In the genomic region with DNA sequence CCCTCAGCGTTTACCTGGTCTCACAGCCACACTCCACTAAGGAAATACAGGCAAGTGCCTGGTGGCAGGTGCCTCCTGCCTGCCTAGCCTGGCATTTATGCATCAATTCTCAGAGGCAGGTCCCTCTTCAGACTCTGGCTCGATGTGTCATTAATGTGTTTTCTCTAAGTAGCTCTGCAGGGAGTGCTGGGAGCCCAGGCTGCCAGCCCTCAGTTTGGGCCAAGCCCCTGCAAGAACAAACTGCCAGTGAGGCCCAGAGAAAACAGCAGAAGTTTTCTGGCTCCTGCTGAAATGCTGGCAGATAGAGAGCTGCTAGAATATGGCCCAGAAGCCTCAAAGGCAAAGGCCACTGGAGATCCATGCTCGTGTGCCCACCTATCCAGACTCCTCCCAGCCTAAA, we compare ENCODE assay signal across 27 mouse cellular contexts.
A peak's percentile ranks its signal among the peaks of the same experiment; 100 is the strongest.
DNase-seq lines count a peak whose midpoint lies in the region; ATAC-seq lines count a peak whose summit lies in the region.
"Had no signal": no experiment of that assay in that cellular context is flagged by ENCODE, and none has a peak within 500 bp of the region (broad histone marks: within the 10 kb centered on the region; RNA-seq: fewer than 3 reads in every experiment).

No protein-coding gene starts in this region.

- H3K27ac ChIP-seq in forebrain, embryonic 10.5 days: 0 out of 2 replicates have a peak overlapping the region, but pooled peaks have one; percentile 5
- no peak overlapping the region; the same call in 1 of the 2 replicates for H3K27ac ChIP-seq in forebrain, embryonic 13.5 days
- peak overlapping the region; percentile 67 for H3K27ac ChIP-seq in hindbrain, embryonic 13.5 days
- no peak overlapping the region for H3K27ac ChIP-seq in hindbrain, embryonic 11.5 days (ENCODE audit: low read depth, low read length)
- no peak overlapping the region for H3K27ac ChIP-seq in midbrain, embryonic 11.5 days (ENCODE audit: low read depth, low read length)
- no peak overlapping the region for H3K27ac ChIP-seq in midbrain, embryonic 14.5 days (replicated peaks; ENCODE audit: low read depth, low read length)
- peak overlapping the region; percentile 21; the same call in 1 of the 2 replicates for H3K27ac ChIP-seq in hindbrain, embryonic 16.5 days (ENCODE audit: low read depth, low read length)
- H3K27ac ChIP-seq: embryonic facial prominence, embryonic 12.5 days; forebrain, embryonic 12.5 days; heart, adult 2 months; heart, embryonic 15.5 days; limb, embryonic 10.5 days; liver, embryonic 15.5 days; lung, embryonic 15.5 days; stomach, embryonic 15.5 days had no signal

- H3K36me3 ChIP-seq in forebrain, embryonic 10.5 days (replicated peaks): no peaks in the 10 kb centered on the region
- 0 out of 2 replicates have a peak, but pooled peaks cover 4% of the 10 kb centered on the region for H3K36me3 ChIP-seq in forebrain, embryonic 13.5 days (ENCODE audit: poor library complexity, severe bottlenecking)
- 0 out of 2 replicates have a peak, but pooled peaks cover 3% of the 10 kb centered on the region for H3K36me3 ChIP-seq in hindbrain, embryonic 13.5 days
- H3K36me3 ChIP-seq in hindbrain, embryonic 11.5 days (ENCODE audit: control insufficient read depth, insufficient read depth, low read length): no peaks in the 10 kb centered on the region
- no peaks in the 10 kb centered on the region for H3K36me3 ChIP-seq in midbrain, embryonic 11.5 days (ENCODE audit: control insufficient read depth, insufficient read depth, low read length)
- H3K36me3 ChIP-seq in midbrain, embryonic 14.5 days (ENCODE audit: control insufficient read depth, insufficient read depth, low read length): no peaks in the 10 kb centered on the region
- H3K36me3 ChIP-seq in hindbrain, embryonic 16.5 days (ENCODE audit: control insufficient read depth, insufficient read depth, low read length): no peaks in the 10 kb centered on the region
- H3K36me3 ChIP-seq: embryonic facial prominence, embryonic 12.5 days; forebrain, embryonic 12.5 days; heart, embryonic 15.5 days; limb, embryonic 10.5 days; liver, embryonic 15.5 days; lung, embryonic 15.5 days; stomach, embryonic 15.5 days had no signal

- no peaks in the 10 kb centered on the region for H3K27me3 ChIP-seq in forebrain, embryonic 10.5 days (ENCODE audit: poor library complexity, severe bottlenecking)
- H3K27me3 ChIP-seq in forebrain, embryonic 13.5 days: no peaks in the 10 kb centered on the region
- no peaks in the 10 kb centered on the region for H3K27me3 ChIP-seq in hindbrain, embryonic 13.5 days
- no peaks in the 10 kb centered on the region for H3K27me3 ChIP-seq in hindbrain, embryonic 11.5 days (ENCODE audit: control insufficient read depth, insufficient read depth, low read length)
- no peaks in the 10 kb centered on the region for H3K27me3 ChIP-seq in midbrain, embryonic 11.5 days (ENCODE audit: control insufficient read depth, insufficient read depth, low read length)
- H3K27me3 ChIP-seq in midbrain, embryonic 14.5 days (ENCODE audit: control insufficient read depth, insufficient read depth, low read length): no peaks in the 10 kb centered on the region
- no peaks in the 10 kb centered on the region for H3K27me3 ChIP-seq in hindbrain, embryonic 16.5 days (replicated peaks; ENCODE audit: control insufficient read depth, insufficient read depth, low read length)
- H3K27me3 ChIP-seq: embryonic facial prominence, embryonic 12.5 days; forebrain, embryonic 12.5 days; heart, embryonic 15.5 days; liver, embryonic 15.5 days; lung, embryonic 15.5 days; stomach, embryonic 15.5 days had no signal

- no peak for DNase-seq in forebrain, embryonic 10.5 days (ENCODE audit: extremely low spot score, low spot score)
- no peak for DNase-seq in hindbrain, embryonic 11.5 days (ENCODE audit: low spot score)
- peak; percentile 28 for DNase-seq in midbrain, embryonic 11.5 days (ENCODE audit: low spot score, missing footprints)
- DNase-seq in midbrain, embryonic 14.5 days: no peak
- no peak for DNase-seq in ovary, postnatal 36 days (ENCODE audit: low spot score)
- DNase-seq: adrenal gland, postnatal 36 days; cerebellum, adult 11 months; cerebellum, postnatal 25 days; gastrocnemius, postnatal 25 days; heart, adult 2 months; heart, postnatal 36 days; kidney, postnatal 25 days; liver; lung, postnatal 36 days; thymus, postnatal 25 days had no signal

- ATAC-seq in forebrain, embryonic 13.5 days: no peak
- no peak for ATAC-seq in hindbrain, embryonic 13.5 days (ENCODE audit: low FRiP score)
- no peak for ATAC-seq in hindbrain, embryonic 11.5 days (ENCODE audit: low FRiP score)
- no peak for ATAC-seq in midbrain, embryonic 11.5 days (ENCODE audit: low FRiP score)
- no peak for ATAC-seq in midbrain, embryonic 14.5 days (ENCODE audit: low FRiP score, low TSS enrichment)
- no peak for ATAC-seq in hindbrain, embryonic 16.5 days
- ATAC-seq: intestine, postnatal 0 days had no signal

- H3K9ac ChIP-seq in forebrain, embryonic 13.5 days: no peak overlapping the region
- no peak overlapping the region for H3K9ac ChIP-seq in hindbrain, embryonic 13.5 days
- no peak overlapping the region for H3K9ac ChIP-seq in hindbrain, embryonic 11.5 days (ENCODE audit: low read depth, low read length)
- H3K9ac ChIP-seq in midbrain, embryonic 11.5 days (ENCODE audit: low read length): no peak overlapping the region
- no peak overlapping the region for H3K9ac ChIP-seq in midbrain, embryonic 14.5 days (replicated peaks; ENCODE audit: low read length)
- H3K9ac ChIP-seq in hindbrain, embryonic 16.5 days (ENCODE audit: low read depth, low read length): no peak overlapping the region
- H3K9ac ChIP-seq: embryonic facial prominence, embryonic 12.5 days; forebrain, embryonic 12.5 days; heart, embryonic 15.5 days; liver, embryonic 15.5 days; lung, embryonic 15.5 days; stomach, embryonic 15.5 days had no signal

- peaks cover 12% of the 10 kb centered on the region for H3K4me1 ChIP-seq in forebrain, embryonic 10.5 days
- peaks cover 9% of the 10 kb centered on the region; the same call in 1 of the 2 replicates for H3K4me1 ChIP-seq in forebrain, embryonic 13.5 days
- peaks cover 23% of the 10 kb centered on the region for H3K4me1 ChIP-seq in hindbrain, embryonic 13.5 days (replicated peaks)
- H3K4me1 ChIP-seq in hindbrain, embryonic 11.5 days (replicated peaks; ENCODE audit: control insufficient read depth, insufficient read depth, low read length): no peaks in the 10 kb centered on the region
- 0 out of 2 replicates have a peak, but pooled peaks cover 2% of the 10 kb centered on the region for H3K4me1 ChIP-seq in midbrain, embryonic 11.5 days (ENCODE audit: control insufficient read depth, insufficient read depth, low read length)
- H3K4me1 ChIP-seq in midbrain, embryonic 14.5 days (ENCODE audit: control insufficient read depth, insufficient read depth, low read length): no peaks in the 10 kb centered on the region
- no peaks in the 10 kb centered on the region for H3K4me1 ChIP-seq in hindbrain, embryonic 16.5 days (ENCODE audit: control insufficient read depth, insufficient read depth, low read depth, low read length)
- H3K4me1 ChIP-seq: embryonic facial prominence, embryonic 12.5 days; heart, embryonic 15.5 days; limb, embryonic 10.5 days; liver, embryonic 15.5 days; lung, embryonic 15.5 days; stomach, embryonic 15.5 days had no signal

- no peak overlapping the region for H3K4me2 ChIP-seq in forebrain, embryonic 13.5 days
- H3K4me2 ChIP-seq in hindbrain, embryonic 13.5 days: no peak overlapping the region
- H3K4me2 ChIP-seq in hindbrain, embryonic 11.5 days (replicated peaks; ENCODE audit: low read depth, low read length): no peak overlapping the region
- no peak overlapping the region for H3K4me2 ChIP-seq in midbrain, embryonic 11.5 days
- no peak overlapping the region for H3K4me2 ChIP-seq in midbrain, embryonic 14.5 days (ENCODE audit: low read length)
- H3K4me2 ChIP-seq in hindbrain, embryonic 16.5 days (ENCODE audit: low read length): no peak overlapping the region
- H3K4me2 ChIP-seq: embryonic facial prominence, embryonic 12.5 days; forebrain, embryonic 12.5 days; heart, embryonic 15.5 days; liver, embryonic 15.5 days; lung, embryonic 15.5 days; stomach, embryonic 15.5 days had no signal

- WGBS in forebrain, embryonic 10.5 days: 79% methylated on average over 3 of the region's 3 CpGs
- WGBS in forebrain, embryonic 13.5 days: 66% methylated on average over 3 of the region's 3 CpGs
- WGBS in hindbrain, embryonic 13.5 days: 47% methylated on average over 3 of the region's 3 CpGs
- 75% methylated on average over 3 of the region's 3 CpGs for WGBS in hindbrain, embryonic 11.5 days
- WGBS in midbrain, embryonic 11.5 days: 74% methylated on average over 3 of the region's 3 CpGs
- 70% methylated on average over 3 of the region's 3 CpGs for WGBS in midbrain, embryonic 14.5 days
- 52% methylated on average over 3 of the region's 3 CpGs for WGBS in hindbrain, embryonic 16.5 days

- peaks cover 8% of the 10 kb centered on the region; the same call in 1 of the 2 replicates for H3K9me3 ChIP-seq in forebrain, embryonic 10.5 days
- peaks cover 5% of the 10 kb centered on the region; the same call in 1 of the 2 replicates for H3K9me3 ChIP-seq in forebrain, embryonic 13.5 days (replicated peaks)
- H3K9me3 ChIP-seq in hindbrain, embryonic 13.5 days: peaks cover 2% of the 10 kb centered on the region; the same call in 1 of the 2 replicates
- H3K9me3 ChIP-seq in hindbrain, embryonic 11.5 days (ENCODE audit: control insufficient read depth, low read length): no peaks in the 10 kb centered on the region
- H3K9me3 ChIP-seq in midbrain, embryonic 11.5 days (ENCODE audit: control insufficient read depth, low read length): peaks cover 5% of the 10 kb centered on the region; the same call in 1 of the 2 replicates
- peaks cover 6% of the 10 kb centered on the region; the same call in 1 of the 2 replicates for H3K9me3 ChIP-seq in midbrain, embryonic 14.5 days (ENCODE audit: control insufficient read depth, low read length)
- H3K9me3 ChIP-seq in hindbrain, embryonic 16.5 days (ENCODE audit: control insufficient read depth, low read length): no peaks in the 10 kb centered on the region; the same call in 1 of the 2 replicates
- H3K9me3 ChIP-seq: embryonic facial prominence, embryonic 12.5 days; heart, embryonic 15.5 days; limb, embryonic 10.5 days; liver, embryonic 15.5 days; lung, embryonic 15.5 days; stomach, embryonic 15.5 days had no signal

- no peak overlapping the region for H3K4me3 ChIP-seq in forebrain, embryonic 10.5 days
- H3K4me3 ChIP-seq in forebrain, embryonic 13.5 days: no peak overlapping the region
- no peak overlapping the region for H3K4me3 ChIP-seq in hindbrain, embryonic 13.5 days
- no peak overlapping the region for H3K4me3 ChIP-seq in hindbrain, embryonic 11.5 days (ENCODE audit: low read depth, low read length)
- no peak overlapping the region for H3K4me3 ChIP-seq in midbrain, embryonic 11.5 days (ENCODE audit: low read depth, low read length)
- H3K4me3 ChIP-seq in midbrain, embryonic 14.5 days (replicated peaks; ENCODE audit: low read depth, low read length): no peak overlapping the region
- no peak overlapping the region for H3K4me3 ChIP-seq in hindbrain, embryonic 16.5 days (ENCODE audit: low read length)
- H3K4me3 ChIP-seq: embryonic facial prominence, embryonic 12.5 days; forebrain, embryonic 12.5 days; heart, adult 2 months; heart, embryonic 15.5 days; limb, embryonic 10.5 days; liver, embryonic 15.5 days; lung, embryonic 15.5 days; megakaryocyte, embryonic 14.5 days; stomach, embryonic 15.5 days had no signal

Comparison
In these comparisons a context has a peak if more than half of its experiments do, and no peak if none do; other contexts are left out.
1. H3K27ac ChIP-seq: peak in forebrain, embryonic 10.5 days (single experiment), hindbrain, embryonic 13.5 days (single experiment) and hindbrain, embryonic 16.5 days (single experiment); none in forebrain, embryonic 13.5 days (single experiment), hindbrain, embryonic 11.5 days (single experiment), midbrain, embryonic 11.5 days (single experiment) and midbrain, embryonic 14.5 days (single experiment).